8 mouse cellular contexts compared by ENCODE assay signal in genomic region chr14:11554306-11555041, GRCm38 (mm10). TPM values are rescaled to one million over a fixed set of nuclear protein-coding genes. Genes with fewer than 3 reads are reported as not detected.
DNase-seq lines count a peak whose midpoint lies in the region; ATAC-seq and TF ChIP-seq lines count a peak whose summit lies in the region.

No protein-coding gene starts in this region.

- H3K36me3 ChIP-seq in hindbrain, embryonic 15.5 days, result no peaks in the 10 kb centered on the region

- H3K9me3 ChIP-seq in hindbrain, embryonic 15.5 days, result no peaks in the 10 kb centered on the region

- H3K4me3 ChIP-seq in gastrocnemius, adult 2 months, result peak overlapping the region; percentile 79
- peak overlapping the region; percentile 66 for H3K4me3 ChIP-seq in hindbrain, embryonic 15.5 days
- peak overlapping the region; percentile 87 for H3K4me3 ChIP-seq in left cerebral cortex, adult 2 months

- DNase-seq in adrenal gland, adult (ENCODE audit: inconsistent age in 2 of 2, low spot score in 1 of 2), result peak; percentile 73 to 92
- peak; percentile 45 to 53 for DNase-seq in cerebellum, postnatal 4 days (ENCODE audit: low spot score in 2 of 2)
- DNase-seq in gastrocnemius, adult 2 months, result peak; percentile 80
- peak; percentile 60 to 65 for DNase-seq in left cerebral cortex, adult 2 months (ENCODE audit: extremely low spot score in 1 of 2, low spot score in 2 of 2)
- DNase-seq in lung, postnatal 25 days (ENCODE audit: low spot score), result peak; percentile 44
- peak; percentile 69 for DNase-seq in right cerebral cortex, postnatal 25 days
- no peak for DNase-seq in thymus, postnatal 4 days

- WGBS in hindbrain, embryonic 15.5 days, result under 1% methylated on average over 46 of the region's 46 CpGs

- TF ChIP-seq CTCF in gastrocnemius, adult 2 months (IDR thresholded peaks at IDR 0.05), result no peak
- no peak for TF ChIP-seq CTCF in left cerebral cortex, adult 2 months (IDR thresholded peaks at IDR 0.05)

- intact Hi-C loops in gastrocnemius, adult 2 months (cut with DNase I), result loop anchor here (2.0 to 10.0 kb wide), 7 partner anchors 88 to 586 kb away; partner anchors contain the start of gene Fhit
- intact Hi-C loops in left cerebral cortex, adult 2 months (cut with DNase I), result loop anchor here (2.0 to 10.0 kb wide), 6 partner anchors 117 to 584 kb away; no protein-coding TSS in a partner anchor

- H3K27me3 ChIP-seq in hindbrain, embryonic 15.5 days, result no peaks in the 10 kb centered on the region

- peak overlapping the region; percentile 92 for H3K9ac ChIP-seq in hindbrain, embryonic 15.5 days

- peaks cover 31% of the 10 kb centered on the region for H3K4me1 ChIP-seq in hindbrain, embryonic 15.5 days (replicated peaks)

- peak; percentile 46 for ATAC-seq in hindbrain, embryonic 15.5 days (ENCODE audit: low FRiP score, low read depth)

- H3K27ac ChIP-seq in gastrocnemius, adult 2 months, result peak overlapping the region; percentile 93
- H3K27ac ChIP-seq in hindbrain, embryonic 15.5 days (replicated peaks), result peak overlapping the region; percentile 95
- H3K27ac ChIP-seq in left cerebral cortex, adult 2 months, result peak overlapping the region; percentile 97

- H3K4me2 ChIP-seq in hindbrain, embryonic 15.5 days, result peak overlapping the region; percentile 84

RNA-seq across cellular contexts. Expression of gene Ptprg, which starts 1.1 kb away (rescaled TPM):
- 10 to 100 TPM; 26.3 to 32.5 TPM for total RNA-seq in gastrocnemius, adult 2 months (2021)
- 46.8 and 48.1 TPM in 2 replicates for polyA plus RNA-seq in hindbrain, embryonic 15.5 days (2015; fragmentation: Nextera tagmentation; extraction: Ambion mirVana)
- 100 to 1,000 TPM in 1 of 2 experiments, 10 to 100 TPM in 1; 85.9 to 111 TPM for total RNA-seq in left cerebral cortex, adult 2 months (2021)
